Mouse (Mus musculus) erythroblast, embryonic 14.5 days (primary cell): ENCODE data around the gene Snta1.

ENCODE experiments used
- GATA1 ChIP-seq: IDR thresholded peaks from 2 replicates; pipeline ENCODE4 v1.6.1; 2012; ENCODE audit warnings: low read length, inconsistent platforms, mixed read lengths
- TAL1 ChIP-seq: IDR thresholded peaks from 3 replicates; pipeline ENCODE4 v1.6.1; 2012; ENCODE audit warnings: low read length, inconsistent platforms, mixed read lengths

DNA sequence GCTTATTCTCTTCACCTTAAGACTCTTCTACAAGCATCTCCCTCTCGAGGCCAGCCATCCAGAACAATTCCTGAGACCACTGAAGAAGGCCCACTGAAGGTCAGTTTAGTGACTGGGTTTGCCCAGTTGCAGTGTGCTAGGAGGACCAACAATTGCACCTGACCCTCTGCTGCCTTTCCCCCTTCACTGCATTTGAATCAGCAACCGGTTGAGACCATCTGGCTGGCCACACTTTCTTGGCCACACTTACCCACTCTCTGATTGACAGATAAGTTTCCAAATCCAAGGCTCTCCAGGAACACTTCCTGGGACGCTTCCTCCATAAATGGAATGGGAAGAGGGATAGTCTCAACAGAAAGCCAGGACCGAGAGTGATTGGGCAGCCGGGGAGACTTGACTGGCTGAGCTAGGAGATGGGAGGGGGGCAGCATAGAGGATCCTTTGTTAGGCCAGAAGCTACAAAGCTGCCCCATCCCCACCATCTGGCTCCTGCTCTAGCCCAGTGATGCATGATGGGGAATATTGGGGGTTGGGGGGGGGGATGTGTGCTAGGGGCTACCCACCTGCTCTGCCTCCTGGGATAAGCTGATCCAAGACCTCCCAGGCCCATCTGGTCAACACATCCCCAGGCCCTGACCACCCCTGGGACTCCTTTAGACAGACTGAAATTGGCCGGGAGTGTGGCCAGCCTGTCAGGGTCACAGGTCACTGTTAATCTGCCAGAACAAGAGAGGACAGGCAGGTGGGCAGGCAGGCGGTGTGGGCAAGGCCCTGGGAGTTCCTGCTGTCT lies 13.2 kb upstream of the Snta1 start:
- no peak for TF ChIP-seq GATA1
- TF ChIP-seq TAL1: no peak
